Mouse (Mus musculus): ENCODE results near the gene Wdr46. TPM values are rescaled to one million over a fixed set of nuclear protein-coding genes. Genes with fewer than 3 reads are reported as not detected.

Wdr46 gene
- polyA plus RNA-seq, 1 experiment from 2014 or later = 37.4 TPM

- ATAC-seq (ENCODE audit: insufficient number of reproducible peaks, low FRiP score, low TSS enrichment, low read depth) = peak; percentile 89
- Histone ChIP-seq H3K4me3 (ENCODE audit: low read depth, low read length) (peak within 1 kb of the TSS; percentile 59), H3K9me3 (ENCODE audit: control insufficient read depth, low read length) (no peaks in the 10 kb centered on the region), H3K4me2 (ENCODE audit: low read depth, severe bottlenecking) (peak within 1 kb of the TSS; percentile 54), H3K4me1 (ENCODE audit: control insufficient read depth, insufficient read depth, low read length) (peaks cover 18% of the 10 kb centered on the region; the same call in 1 of the 2 replicates), H3K9ac (ENCODE audit: low read length) (peak within 1 kb of the TSS; percentile 56), H3K27ac (replicated peaks; ENCODE audit: low read depth, low read length) (peak within 1 kb of the TSS; percentile 83), H3K27me3 (ENCODE audit: control insufficient read depth, insufficient read depth, low read length) (no peaks in the 10 kb centered on the region), H3K36me3 (ENCODE audit: control insufficient read depth, insufficient read depth, low read length) (peaks cover 34% of the 10 kb centered on the region)
- DNase-seq (ENCODE audit: low spot score) = peak; percentile 95
- under 1% methylated on average over 31 of the region's 34 CpGs for WGBS
Measured at GRCm38 (mm10) chr17:33915671-33916250, 24.7 kb upstream of the Wdr46 start, which contains the start of the genes Tapbp and Zbtb22. Tapbp (plus strand) TSS chr17:33915899. Zbtb22 (plus strand) TSS chr17:33915904.

- DNase-seq (ENCODE audit: low spot score) (no peak), ATAC-seq (ENCODE audit: insufficient number of reproducible peaks, low FRiP score, low TSS enrichment, low read depth) (peak; percentile 24; the same call in 1 of the 2 replicates)
- 1% methylated on average over 19 of the region's 20 CpGs for WGBS
- Histone ChIP-seq H3K4me3 (ENCODE audit: low read depth, low read length) (peak overlapping the region; percentile 59), H3K9me3 (ENCODE audit: control insufficient read depth, low read length) (no peaks in the 10 kb centered on the region), H3K4me2 (ENCODE audit: low read depth, severe bottlenecking) (peak overlapping the region; percentile 54), H3K9ac (ENCODE audit: low read length) (peak overlapping the region; percentile 56), H3K4me1 (ENCODE audit: control insufficient read depth, insufficient read depth, low read length) (peaks cover 18% of the 10 kb centered on the region; the same call in 1 of the 2 replicates), H3K27me3 (ENCODE audit: control insufficient read depth, insufficient read depth, low read length) (no peaks in the 10 kb centered on the region), H3K27ac (replicated peaks; ENCODE audit: low read depth, low read length) (peak overlapping the region; percentile 83), H3K36me3 (ENCODE audit: control insufficient read depth, insufficient read depth, low read length) (peaks cover 31% of the 10 kb centered on the region)
Measured at GRCm38 (mm10) chr17:33916294-33916693, 24.2 kb upstream of the Wdr46 start.

- Histone ChIP-seq H3K36me3 (ENCODE audit: control insufficient read depth, insufficient read depth, low read length) (peaks cover 24% of the 10 kb centered on the region), H3K4me3 (ENCODE audit: low read depth, low read length) (peak overlapping the region; percentile 59), H3K4me1 (ENCODE audit: control insufficient read depth, insufficient read depth, low read length) (peaks cover 18% of the 10 kb centered on the region; the same call in 1 of the 2 replicates), H3K27me3 (ENCODE audit: control insufficient read depth, insufficient read depth, low read length) (no peaks in the 10 kb centered on the region), H3K27ac (replicated peaks; ENCODE audit: low read depth, low read length) (no peak overlapping the region), H3K9me3 (ENCODE audit: control insufficient read depth, low read length) (no peaks in the 10 kb centered on the region), H3K4me2 (ENCODE audit: low read depth, severe bottlenecking) (peak overlapping the region; percentile 54), H3K9ac (ENCODE audit: low read length) (no peak overlapping the region)
- DNase-seq (ENCODE audit: low spot score) (no peak), ATAC-seq (ENCODE audit: insufficient number of reproducible peaks, low FRiP score, low TSS enrichment, low read depth) (no peak)
- 77% methylated on average over 31 of the region's 31 CpGs for WGBS
Measured at GRCm38 (mm10) chr17:33916847-33917655, 23.4 kb upstream of the Wdr46 start.

- Histone ChIP-seq H3K9ac (ENCODE audit: low read length) (no peak overlapping the region), H3K36me3 (ENCODE audit: control insufficient read depth, insufficient read depth, low read length) (peaks cover 18% of the 10 kb centered on the region), H3K4me2 (ENCODE audit: low read depth, severe bottlenecking) (no peak overlapping the region), H3K4me1 (ENCODE audit: control insufficient read depth, insufficient read depth, low read length) (peaks cover 18% of the 10 kb centered on the region; the same call in 1 of the 2 replicates), H3K27me3 (ENCODE audit: control insufficient read depth, insufficient read depth, low read length) (no peaks in the 10 kb centered on the region), H3K9me3 (ENCODE audit: control insufficient read depth, low read length) (no peaks in the 10 kb centered on the region), H3K4me3 (ENCODE audit: low read depth, low read length) (0 out of 2 replicates have a peak overlapping the region, but pooled peaks have one; percentile 14), H3K27ac (replicated peaks; ENCODE audit: low read depth, low read length) (no peak overlapping the region)
- WGBS = 76% methylated on average over 18 of the region's 18 CpGs
- no peak for ATAC-seq (ENCODE audit: insufficient number of reproducible peaks, low FRiP score, low TSS enrichment, low read depth)
- no peak for DNase-seq (ENCODE audit: low spot score)
Measured at GRCm38 (mm10) chr17:33917656-33918292, 22.7 kb upstream of the Wdr46 start.

- Histone ChIP-seq H3K27me3 (ENCODE audit: control insufficient read depth, insufficient read depth, low read length) (no peaks in the 10 kb centered on the region), H3K9me3 (ENCODE audit: control insufficient read depth, low read length) (no peaks in the 10 kb centered on the region), H3K27ac (replicated peaks; ENCODE audit: low read depth, low read length) (no peak overlapping the region), H3K4me1 (ENCODE audit: control insufficient read depth, insufficient read depth, low read length) (peaks cover 18% of the 10 kb centered on the region; the same call in 1 of the 2 replicates), H3K4me3 (ENCODE audit: low read depth, low read length) (peak overlapping the region; percentile 60), H3K9ac (ENCODE audit: low read length) (no peak overlapping the region), H3K36me3 (ENCODE audit: control insufficient read depth, insufficient read depth, low read length) (peaks cover 14% of the 10 kb centered on the region), H3K4me2 (ENCODE audit: low read depth, severe bottlenecking) (peak overlapping the region; percentile 98)
- DNase-seq (ENCODE audit: low spot score) = no peak
- 58% methylated on average over 37 of the region's 37 CpGs for WGBS
- ATAC-seq (ENCODE audit: insufficient number of reproducible peaks, low FRiP score, low TSS enrichment, low read depth) = no peak
Measured at GRCm38 (mm10) chr17:33918293-33919203, 21.9 kb upstream of the Wdr46 start.

GRCm38 (mm10) chr17:33919351-33920281 lies 20.8 kb upstream of the Wdr46 start:
- Histone ChIP-seq H3K9ac (ENCODE audit: low read length) (peak overlapping the region; percentile 58), H3K9me3 (ENCODE audit: control insufficient read depth, low read length) (no peaks in the 10 kb centered on the region), H3K27ac (replicated peaks; ENCODE audit: low read depth, low read length) (peak overlapping the region; percentile 56; the same call in 1 of the 2 replicates), H3K4me1 (ENCODE audit: control insufficient read depth, insufficient read depth, low read length) (peaks cover 18% of the 10 kb centered on the region; the same call in 1 of the 2 replicates), H3K27me3 (ENCODE audit: control insufficient read depth, insufficient read depth, low read length) (no peaks in the 10 kb centered on the region), H3K4me2 (ENCODE audit: low read depth, severe bottlenecking) (peak overlapping the region; percentile 98), H3K4me3 (ENCODE audit: low read depth, low read length) (peak overlapping the region; percentile 60), H3K36me3 (ENCODE audit: control insufficient read depth, insufficient read depth, low read length) (peaks cover 6% of the 10 kb centered on the region)
- DNase-seq (ENCODE audit: low spot score) (peak; percentile 57), ATAC-seq (ENCODE audit: insufficient number of reproducible peaks, low FRiP score, low TSS enrichment, low read depth) (no peak)
- under 1% methylated on average over 52 of the region's 52 CpGs for WGBS

Data from limb, embryonic 11.5 days (tissue).